Mouse (Mus musculus): ENCODE data around the gene Pitx2. TPM values are rescaled to one million over a fixed set of nuclear protein-coding genes. Genes with fewer than 3 reads are reported as not detected.

The Pitx2 gene
- polyA plus RNA-seq, 1 experiment from 2014 or later: 59.2 TPM

DNA sequence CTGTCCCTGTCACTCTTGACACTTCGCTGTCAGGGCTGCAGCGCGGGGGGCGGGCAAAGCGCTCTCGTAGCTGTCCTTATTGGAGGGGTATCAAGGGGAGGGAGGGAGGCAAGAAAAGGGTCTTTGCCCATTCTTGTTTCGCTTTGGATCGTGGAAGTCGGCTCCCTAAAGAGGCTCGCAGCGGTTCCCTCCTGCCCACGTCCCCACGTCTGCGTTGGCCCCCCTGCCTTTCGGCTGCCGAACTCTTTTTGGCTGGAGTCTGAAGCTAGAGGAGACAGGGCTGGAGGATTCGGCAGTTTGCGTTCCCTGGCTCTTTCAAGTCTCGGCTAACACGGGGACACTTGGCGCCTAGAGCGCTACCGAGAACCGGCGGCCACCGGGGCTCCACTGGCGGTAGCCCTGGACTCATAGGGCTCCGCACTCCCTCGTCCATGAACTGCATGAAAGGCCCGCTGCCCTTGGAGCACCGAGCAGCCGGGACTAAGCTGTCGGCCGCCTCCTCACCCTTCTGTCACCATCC lies 14.5 kb downstream of the Pitx2 start:
- peak overlapping the region; percentile 59 for H3K27ac ChIP-seq
- H3K9ac ChIP-seq (replicated peaks): peak overlapping the region; percentile 61

DNA sequence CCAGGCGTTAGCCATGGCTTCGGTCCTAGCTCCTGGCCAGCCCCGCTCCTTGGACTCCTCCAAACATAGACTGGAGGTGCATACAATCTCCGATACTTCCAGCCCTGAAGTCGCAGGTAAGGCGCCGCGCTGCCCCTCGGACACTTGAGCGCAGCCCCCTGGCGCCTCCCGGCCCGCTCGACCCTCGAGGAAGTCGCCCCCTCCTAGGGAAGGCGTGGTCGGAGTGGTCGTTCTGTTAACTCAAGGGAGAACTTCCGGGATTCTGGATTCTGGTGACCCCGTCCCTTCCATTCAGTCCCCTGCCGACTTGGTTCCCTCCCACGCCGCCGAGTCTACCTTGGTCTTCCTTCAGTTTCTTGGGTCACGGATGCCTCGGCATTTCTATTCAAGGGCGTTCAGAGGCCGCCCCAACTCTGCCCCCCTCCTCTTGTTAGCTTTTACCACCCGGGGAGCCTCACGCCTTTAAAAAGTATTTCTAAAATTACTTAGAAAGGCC lies 15.0 kb downstream of the Pitx2 start:
- under 1% methylated on average over 31 of the region's 31 CpGs for WGBS
- Histone ChIP-seq H3K27ac (peak overlapping the region; percentile 59), H3K9ac (replicated peaks) (peak overlapping the region; percentile 61), H3K4me3 (replicated peaks) (peak overlapping the region; percentile 51), H3K27me3 (peaks cover 96% of the 10 kb centered on the region), H3K36me3 (no peaks in the 10 kb centered on the region), H3K9me3 (no peaks in the 10 kb centered on the region), H3K4me2 (replicated peaks) (peak overlapping the region; percentile 76), H3K4me1 (replicated peaks) (peaks cover 30% of the 10 kb centered on the region)
- no peak for ATAC-seq

More for the DNA sequence above, 14.5 kb downstream of the Pitx2 start:
- Histone ChIP-seq H3K4me1 (replicated peaks) (peaks cover 30% of the 10 kb centered on the region), H3K36me3 (no peaks in the 10 kb centered on the region), H3K27me3 (peaks cover 96% of the 10 kb centered on the region), H3K4me3 (replicated peaks) (peak overlapping the region; percentile 51), H3K4me2 (replicated peaks) (peak overlapping the region; percentile 76), H3K9me3 (no peaks in the 10 kb centered on the region)
- under 1% methylated on average over 34 of the region's 34 CpGs for WGBS
- ATAC-seq: peak; percentile 29

DNA sequence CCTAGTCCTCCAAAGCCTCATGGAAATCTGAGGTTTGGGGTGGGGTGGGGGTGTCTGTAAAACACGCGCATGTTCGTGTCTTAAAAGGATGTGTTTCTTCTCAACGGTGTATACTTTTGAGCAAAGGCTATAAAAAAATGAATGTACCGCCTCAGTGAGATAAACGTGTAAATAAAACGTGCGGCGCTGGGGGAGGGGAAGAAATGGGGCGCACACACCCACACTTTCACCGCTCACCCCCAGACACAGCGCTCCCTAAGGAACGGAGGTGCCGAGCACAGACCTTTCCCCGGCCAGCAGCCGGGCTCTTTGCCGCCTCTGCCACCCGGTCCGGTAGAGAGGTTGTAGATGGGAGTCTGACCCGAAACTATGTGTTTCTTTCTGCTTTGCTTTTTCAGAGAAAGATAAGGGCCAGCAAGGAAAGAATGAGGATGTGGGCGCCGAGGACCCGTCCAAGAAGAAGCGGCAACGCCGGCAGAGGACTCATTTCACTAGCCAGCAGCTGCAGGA lies 15.6 kb downstream of the Pitx2 start:
- H3K9ac ChIP-seq (replicated peaks): peak overlapping the region; percentile 61
- H3K36me3 ChIP-seq: no peaks in the 10 kb centered on the region
- H3K4me3 ChIP-seq (replicated peaks): peak overlapping the region; percentile 51
- H3K4me1 ChIP-seq (replicated peaks): peaks cover 30% of the 10 kb centered on the region
- WGBS: under 1% methylated on average over 26 of the region's 26 CpGs
- peak overlapping the region; percentile 76 for H3K4me2 ChIP-seq (replicated peaks)
- no peak for ATAC-seq
- no peaks in the 10 kb centered on the region for H3K9me3 ChIP-seq
- peaks cover 96% of the 10 kb centered on the region for H3K27me3 ChIP-seq
- peak overlapping the region; percentile 59 for H3K27ac ChIP-seq

DNA sequence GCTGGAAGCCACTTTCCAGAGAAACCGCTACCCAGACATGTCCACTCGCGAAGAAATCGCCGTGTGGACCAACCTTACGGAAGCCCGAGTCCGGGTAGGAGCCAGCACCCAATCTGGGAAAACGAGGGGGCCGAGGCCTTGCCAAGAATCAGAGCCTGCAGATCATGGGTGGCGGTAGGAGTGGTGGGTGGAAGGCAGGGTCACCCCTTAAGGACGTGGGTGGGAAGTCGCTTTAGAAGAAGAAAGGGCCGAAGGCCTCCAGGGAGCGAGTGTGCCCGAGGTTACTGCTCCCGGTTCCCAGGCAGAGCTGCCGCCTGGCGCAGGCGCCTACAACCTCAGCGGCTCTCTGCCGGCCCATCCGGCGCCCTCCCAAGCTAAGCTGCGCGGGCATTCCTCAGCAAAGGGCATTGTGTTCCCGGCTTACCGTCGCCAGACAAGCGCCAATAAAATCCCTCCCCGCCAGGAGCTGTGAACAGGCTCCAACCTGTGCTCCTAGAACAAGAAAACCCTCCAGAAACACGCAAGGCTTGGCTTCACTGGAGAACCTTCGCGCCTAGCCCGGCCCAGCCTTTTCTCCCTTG lies 16.2 kb downstream of the Pitx2 start:
- H3K36me3 ChIP-seq: no peaks in the 10 kb centered on the region
- H3K27ac ChIP-seq: peak overlapping the region; percentile 59
- peak overlapping the region; percentile 51 for H3K4me3 ChIP-seq (replicated peaks)
- H3K27me3 ChIP-seq: peaks cover 94% of the 10 kb centered on the region
- peak overlapping the region; percentile 76 for H3K4me2 ChIP-seq (replicated peaks)
- 1% methylated on average over 34 of the region's 35 CpGs for whole genome bisulfite sequencing
- no peak for ATAC-seq
- no peaks in the 10 kb centered on the region for H3K9me3 ChIP-seq
- H3K4me1 ChIP-seq (replicated peaks): peaks cover 30% of the 10 kb centered on the region
- peak overlapping the region; percentile 61 for H3K9ac ChIP-seq (replicated peaks)

DNA sequence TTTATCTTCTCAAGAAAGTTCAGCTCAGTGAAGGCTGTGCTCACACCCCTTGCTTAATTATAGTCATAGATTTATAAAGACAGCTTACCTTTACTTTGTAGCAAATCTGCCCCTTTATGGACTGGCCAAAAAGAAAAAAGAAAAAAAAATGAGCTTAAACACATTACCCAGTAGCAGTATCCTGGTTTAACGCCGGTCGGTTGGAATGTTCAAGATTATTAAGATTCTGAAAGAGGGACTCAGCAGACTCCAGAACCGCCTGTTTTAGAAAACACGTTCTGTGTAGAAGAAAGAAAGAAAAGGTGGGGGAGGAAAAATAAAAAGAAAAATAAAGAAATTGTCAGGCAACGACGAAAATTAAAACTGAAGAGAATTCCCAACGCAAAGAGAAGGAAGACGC lies 16.8 kb downstream of the Pitx2 start:
- Histone ChIP-seq H3K9ac (replicated peaks) (peak overlapping the region; percentile 40; the same call in 1 of the 2 replicates), H3K27me3 (peaks cover 94% of the 10 kb centered on the region), H3K4me3 (replicated peaks) (peak overlapping the region; percentile 51), H3K27ac (peak overlapping the region; percentile 59; the same call in 1 of the 2 replicates), H3K4me1 (replicated peaks) (peaks cover 30% of the 10 kb centered on the region), H3K4me2 (replicated peaks) (peak overlapping the region; percentile 32; the same call in 1 of the 2 replicates), H3K36me3 (no peaks in the 10 kb centered on the region), H3K9me3 (no peaks in the 10 kb centered on the region)
- WGBS: 2% methylated on average over 9 of the region's 9 CpGs
- ATAC-seq: no peak

DNA sequence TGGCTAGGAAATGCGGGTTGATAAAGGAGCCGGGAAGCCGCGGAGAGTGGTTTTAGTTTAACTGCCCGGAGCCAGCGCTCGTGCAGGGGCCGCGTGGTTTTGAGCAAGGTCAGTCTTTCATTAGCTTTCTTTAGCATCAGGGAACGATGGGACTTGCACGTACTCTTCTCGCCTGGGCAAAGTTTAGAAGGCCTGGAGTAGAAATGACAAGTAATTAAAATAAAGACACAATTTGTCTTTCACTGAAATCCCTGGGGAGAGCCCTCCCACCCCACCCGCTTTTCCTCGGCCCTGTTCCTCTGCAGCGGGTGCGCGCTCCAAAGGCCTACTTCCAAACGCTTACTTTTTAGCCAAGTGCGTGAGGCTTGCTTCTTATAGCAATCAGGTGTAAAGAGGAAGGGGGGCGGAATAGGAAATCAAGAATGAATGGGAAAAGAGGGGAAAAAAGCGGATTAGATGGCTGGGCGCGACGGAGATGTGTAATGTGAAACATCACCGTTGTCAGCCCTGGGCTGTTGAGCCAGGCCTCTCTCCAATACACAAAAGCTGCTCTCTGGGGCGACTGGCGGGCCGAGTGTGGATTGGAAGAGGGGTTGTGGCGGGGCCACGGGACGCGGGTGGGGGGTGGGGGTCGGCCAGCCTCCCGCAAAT lies 17.4 kb downstream of the Pitx2 start:
- H3K9ac ChIP-seq (replicated peaks): peak overlapping the region; percentile 40; the same call in 1 of the 2 replicates
- no peak for ATAC-seq
- H3K36me3 ChIP-seq: no peaks in the 10 kb centered on the region
- H3K4me2 ChIP-seq (replicated peaks): peak overlapping the region; percentile 32
- 2% methylated on average over 34 of the region's 34 CpGs for WGBS
- H3K27ac ChIP-seq: 0 out of 2 replicates have a peak overlapping the region, but pooled peaks have one; percentile 58
- H3K27me3 ChIP-seq: peaks cover 94% of the 10 kb centered on the region
- peaks cover 30% of the 10 kb centered on the region for H3K4me1 ChIP-seq (replicated peaks)
- no peaks in the 10 kb centered on the region for H3K9me3 ChIP-seq
- H3K4me3 ChIP-seq (replicated peaks): peak overlapping the region; percentile 51

DNA sequence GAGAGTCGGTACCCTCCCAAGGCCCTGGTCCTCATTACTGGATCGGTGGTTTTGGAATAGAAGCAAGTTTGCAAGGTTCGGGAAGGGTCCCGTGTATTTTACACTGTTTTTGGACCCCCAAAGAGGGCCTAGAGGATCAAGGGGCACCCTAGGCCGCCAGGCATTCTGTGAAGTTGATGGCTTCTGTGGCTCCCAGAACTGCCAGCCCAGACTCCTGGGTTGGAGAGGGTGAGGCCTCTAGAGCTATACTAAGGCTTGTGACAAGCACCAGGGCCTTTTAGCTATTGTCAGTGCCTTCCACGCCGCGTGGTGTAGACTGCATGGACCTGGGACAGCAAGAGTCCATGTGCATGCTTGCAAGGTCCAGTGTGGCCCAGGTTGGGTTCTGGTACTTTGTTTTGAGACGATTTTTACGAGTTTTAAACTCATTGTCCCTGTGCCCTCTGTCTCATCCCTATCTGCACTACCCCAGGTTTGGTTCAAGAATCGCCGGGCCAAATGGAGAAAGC lies 18.2 kb downstream of the Pitx2 start:
- peak overlapping the region; percentile 32 for H3K4me2 ChIP-seq (replicated peaks)
- peaks cover 93% of the 10 kb centered on the region for H3K27me3 ChIP-seq
- H3K9me3 ChIP-seq: no peaks in the 10 kb centered on the region
- ATAC-seq: no peak
- WGBS: 2% methylated on average over 12 of the region's 12 CpGs
- H3K9ac ChIP-seq (replicated peaks): no peak overlapping the region
- peaks cover 30% of the 10 kb centered on the region for H3K4me1 ChIP-seq (replicated peaks)
- H3K36me3 ChIP-seq: no peaks in the 10 kb centered on the region
- H3K27ac ChIP-seq: peak overlapping the region; percentile 58
- peak overlapping the region; percentile 51 for H3K4me3 ChIP-seq (replicated peaks)

DNA sequence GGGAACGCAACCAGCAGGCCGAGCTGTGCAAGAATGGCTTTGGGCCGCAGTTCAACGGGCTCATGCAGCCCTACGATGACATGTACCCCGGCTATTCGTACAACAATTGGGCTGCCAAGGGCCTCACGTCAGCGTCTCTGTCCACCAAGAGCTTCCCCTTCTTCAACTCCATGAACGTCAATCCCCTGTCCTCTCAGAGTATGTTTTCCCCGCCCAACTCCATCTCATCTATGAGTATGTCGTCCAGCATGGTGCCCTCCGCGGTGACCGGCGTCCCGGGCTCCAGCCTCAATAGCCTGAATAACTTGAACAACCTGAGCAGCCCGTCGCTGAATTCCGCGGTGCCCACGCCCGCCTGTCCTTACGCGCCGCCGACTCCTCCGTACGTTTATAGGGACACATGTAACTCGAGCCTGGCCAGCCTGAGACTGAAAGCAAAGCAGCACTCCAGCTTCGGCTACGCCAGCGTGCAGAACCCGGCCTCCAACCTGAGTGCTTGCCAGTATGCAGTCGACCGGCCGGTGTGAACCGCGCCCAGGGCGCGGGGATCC lies 18.8 kb downstream of the Pitx2 start:
- peak overlapping the region; percentile 32 for H3K4me2 ChIP-seq (replicated peaks)
- H3K36me3 ChIP-seq: no peaks in the 10 kb centered on the region
- no peaks in the 10 kb centered on the region for H3K9me3 ChIP-seq
- H3K4me1 ChIP-seq (replicated peaks): peaks cover 30% of the 10 kb centered on the region
- ATAC-seq: no peak
- H3K4me3 ChIP-seq (replicated peaks): peak overlapping the region; percentile 51
- H3K27ac ChIP-seq: peak overlapping the region; percentile 58; the same call in 1 of the 2 replicates
- peaks cover 93% of the 10 kb centered on the region for H3K27me3 ChIP-seq
- H3K9ac ChIP-seq (replicated peaks): 0 out of 2 replicates have a peak overlapping the region, but pooled peaks have one; percentile 33
- WGBS: under 1% methylated on average over 41 of the region's 41 CpGs

DNA sequence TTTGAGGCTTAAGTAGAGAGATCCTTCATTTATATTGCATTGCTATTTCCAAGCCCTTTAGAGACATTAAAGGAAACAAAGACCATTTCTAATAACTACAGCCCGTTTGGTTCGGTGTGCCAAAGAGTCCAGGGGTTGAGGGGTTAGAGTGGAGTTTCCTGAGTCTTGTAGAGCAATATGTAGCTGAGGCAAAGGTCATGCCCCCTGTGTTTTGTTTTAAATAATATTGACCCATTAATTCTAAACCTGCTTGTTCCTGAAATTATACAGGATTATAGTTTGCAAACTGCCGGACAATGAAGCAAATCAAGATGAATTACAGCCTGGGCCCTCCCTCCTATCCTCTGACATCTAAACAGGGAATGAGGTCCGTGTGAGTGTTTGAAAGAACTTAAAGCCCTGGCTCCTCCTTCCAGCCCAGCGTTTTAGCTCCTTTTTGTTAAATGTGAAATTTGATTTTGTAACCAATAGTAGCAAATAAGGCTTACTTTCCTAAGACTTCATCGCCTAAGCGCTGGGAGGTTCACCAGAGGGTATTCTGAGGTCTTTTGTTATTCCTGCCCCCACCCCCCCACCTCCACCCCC lies 20.5 kb downstream of the Pitx2 start:
- Histone ChIP-seq H3K27ac (no peak overlapping the region), H3K4me3 (replicated peaks) (no peak overlapping the region), H3K9ac (replicated peaks) (no peak overlapping the region), H3K36me3 (no peaks in the 10 kb centered on the region), H3K4me2 (replicated peaks) (0 out of 2 replicates have a peak overlapping the region, but pooled peaks have one; percentile 5), H3K9me3 (no peaks in the 10 kb centered on the region), H3K27me3 (peaks cover 94% of the 10 kb centered on the region), H3K4me1 (replicated peaks) (peaks cover 23% of the 10 kb centered on the region)
- WGBS: 0% methylated on average over 7 of the region's 7 CpGs
- ATAC-seq: no peak

DNA sequence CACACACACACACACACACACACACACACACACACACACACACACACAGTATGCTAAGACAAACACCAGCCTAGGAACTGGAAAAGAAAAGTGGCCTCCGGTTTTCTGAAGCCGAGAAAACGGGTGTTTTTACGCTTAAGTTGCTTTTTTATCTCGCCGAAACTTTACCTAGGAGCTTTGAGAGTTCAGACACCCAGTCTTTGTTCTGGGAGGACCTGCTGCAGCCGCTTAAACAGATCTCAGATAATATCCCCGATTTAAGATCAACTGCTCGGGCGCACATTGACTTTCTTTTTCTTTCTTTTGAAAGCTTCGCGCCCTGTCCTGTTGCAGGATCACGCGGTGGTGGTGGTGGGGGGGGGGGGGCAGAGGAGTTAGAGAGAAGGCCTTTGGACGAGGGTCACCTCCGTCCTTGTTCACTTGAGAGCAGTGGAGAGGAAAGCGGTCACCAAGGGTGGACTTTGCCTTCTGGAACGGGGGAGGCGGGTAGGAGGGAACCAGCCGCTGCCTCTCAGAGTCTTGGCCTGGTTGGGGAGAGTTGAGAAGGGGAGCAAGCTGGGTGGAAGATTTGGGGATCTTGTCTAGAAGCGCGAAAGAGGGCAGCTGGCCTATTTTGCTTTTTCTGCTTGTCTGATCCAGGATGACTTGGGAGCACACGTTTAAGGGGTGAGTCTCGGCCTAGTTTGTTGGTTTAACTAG lies 21.2 kb downstream of the Pitx2 start:
- 2% methylated on average over 24 of the region's 24 CpGs for WGBS
- no peak for ATAC-seq

More for the DNA sequence above, 21.2 kb downstream of the Pitx2 start:
- H3K9ac ChIP-seq (replicated peaks): no peak overlapping the region
- peaks cover 94% of the 10 kb centered on the region for H3K27me3 ChIP-seq
- H3K36me3 ChIP-seq: no peaks in the 10 kb centered on the region
- H3K27ac ChIP-seq: no peak overlapping the region
- H3K4me2 ChIP-seq (replicated peaks): no peak overlapping the region
- H3K4me1 ChIP-seq (replicated peaks): peaks cover 17% of the 10 kb centered on the region
- H3K9me3 ChIP-seq: no peaks in the 10 kb centered on the region
- no peak overlapping the region for H3K4me3 ChIP-seq (replicated peaks)

Data from midbrain, embryonic 13.5 days (tissue).